Mouse (Mus musculus): ENCODE results near the gene Tbx22.

Gene Tbx22

GRCm38 (mm10) chrX:107667664-107668063 lies at the start of gene Tbx22:
Tbx22 (plus strand) TSS chrX:107667964.
- no peak for DNase-seq

- no peak for DNase-seq
These were observed 913 bp downstream of the Tbx22 start for GRCm38 (mm10) chrX:107668677-107669076.

- no peak for DNase-seq
These were observed 11.4 kb downstream of the Tbx22 start for GRCm38 (mm10) chrX:107679203-107679602.

- DNase-seq = no peak
These were observed 40.8 kb downstream of the Tbx22 start for GRCm38 (mm10) chrX:107708584-107708983.

- no peak for DNase-seq
These were observed 55.8 kb downstream of the Tbx22 start for GRCm38 (mm10) chrX:107723541-107723940.

Data from thymus, postnatal 14 days (tissue).